Mouse (Mus musculus) stomach, postnatal 0 days (tissue): ENCODE measurements around the gene Gm26938.
A peak's percentile ranks its signal among the peaks of the same experiment; 100 is the strongest.

Experiments used
- CTCF ChIP-seq: IDR thresholded peaks from 2 replicates; pipeline ENCODE4 v1.5.1; 2016; ENCODE audit warnings: antibody characterized with exemption, low read depth, mild to moderate bottlenecking, moderate library complexity
- EP300 ChIP-seq: optimal IDR thresholded peaks from 2 replicates; pipeline ENCODE3; 2016; ENCODE audit warnings: antibody characterized with exemption

GRCm38 (mm10) chr5:139789466-139789865, 36.7 kb downstream of the Gm26938 start:
- peak; percentile 39 for TF ChIP-seq CTCF
- TF ChIP-seq EP300: no peak
